In the genomic region with DNA sequence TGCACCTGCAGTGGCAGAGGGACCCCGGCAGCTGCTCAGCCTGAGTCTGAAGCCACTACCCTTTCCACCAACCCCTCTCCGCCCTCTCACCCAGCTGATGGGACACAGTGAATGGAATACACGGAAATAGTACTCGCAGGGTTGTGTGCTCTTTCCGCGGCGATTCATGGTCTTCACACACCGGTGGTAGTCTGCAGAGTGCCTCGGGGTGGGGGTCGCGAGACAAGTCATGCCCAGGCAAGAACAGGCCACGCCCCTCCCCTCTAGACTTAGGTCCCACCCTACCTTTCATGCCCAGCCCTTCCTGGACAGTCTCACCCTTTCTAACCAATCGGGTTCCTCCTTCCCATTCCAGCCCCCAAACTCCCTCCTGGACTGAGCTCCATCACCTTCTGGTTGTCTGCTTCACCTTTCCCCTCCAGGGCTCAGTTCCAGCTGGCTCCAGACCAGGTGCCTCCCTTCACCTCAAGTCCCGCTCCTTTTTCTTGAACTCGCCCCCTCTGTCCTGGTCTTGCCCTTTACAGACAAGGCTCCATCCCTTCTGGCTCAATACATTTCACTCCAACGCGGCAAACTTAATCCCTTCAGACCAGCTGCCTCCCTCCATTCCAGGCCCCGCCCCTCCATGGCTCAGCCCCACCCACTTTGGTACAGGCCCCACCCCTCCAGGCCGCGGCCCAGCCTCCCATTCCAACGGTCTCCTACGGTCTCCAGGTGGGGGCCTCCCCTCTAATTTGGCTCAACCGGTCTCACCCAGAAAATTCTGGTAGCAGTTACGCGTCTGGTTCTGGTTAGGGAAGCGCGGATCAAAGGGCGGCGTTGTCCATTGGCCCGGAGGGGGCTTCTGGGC, we compare ENCODE assay signal across 8 mouse cellular contexts. TPM values are rescaled to one million over a fixed set of nuclear protein-coding genes. Genes with fewer than 3 reads are reported as not detected.
A peak's percentile ranks its signal among the peaks of the same experiment; 100 is the strongest.
DNase-seq lines count a peak whose midpoint lies in the region; ATAC-seq and TF ChIP-seq lines count a peak whose summit lies in the region.

No protein-coding gene starts in this region.

- no peak for TF ChIP-seq POLR2A in liver, adult 2 months (IDR thresholded peaks at IDR 0.05; ENCODE audit: extremely low read depth, insufficient read depth, low read length)

- peak overlapping the region; percentile 86 for H3K27ac ChIP-seq in embryonic facial prominence, embryonic 12.5 days
- peak overlapping the region; percentile 30; the same call in 1 of the 2 replicates for H3K27ac ChIP-seq in hindbrain, embryonic 15.5 days (replicated peaks)
- no peak overlapping the region for H3K27ac ChIP-seq in liver, adult 2 months (replicated peaks; ENCODE audit: insufficient read depth, low read depth, low read length)
- H3K27ac ChIP-seq in midbrain, embryonic 16.5 days (ENCODE audit: low read length) = no peak overlapping the region

- peak overlapping the region; percentile 47 for H3K4me2 ChIP-seq in embryonic facial prominence, embryonic 12.5 days (replicated peaks)
- peak overlapping the region; percentile 64 for H3K4me2 ChIP-seq in hindbrain, embryonic 15.5 days
- H3K4me2 ChIP-seq in midbrain, embryonic 16.5 days (ENCODE audit: low read length) = peak overlapping the region; percentile 73

- DNase-seq in ovary, postnatal 10 days (ENCODE audit: low spot score) = peak; percentile 25
- DNase-seq in ovary, adult 18-20 months (ENCODE audit: low spot score) = no peak
- peak; percentile 7 for DNase-seq in liver, adult 2 months (ENCODE audit: extremely low read depth, low read depth, low spot score)
- DNase-seq in thymus, postnatal 14 days = peak; percentile 54
- DNase-seq in layer of hippocampus, adult 8-10 months (ENCODE audit: low spot score in 2 of 2) = no peak

- no peaks in the 10 kb centered on the region for H3K27me3 ChIP-seq in embryonic facial prominence, embryonic 12.5 days
- no peaks in the 10 kb centered on the region for H3K27me3 ChIP-seq in hindbrain, embryonic 15.5 days
- no peaks in the 10 kb centered on the region for H3K27me3 ChIP-seq in liver, adult 2 months (ENCODE audit: control insufficient read depth, insufficient read depth, low read length)
- no peaks in the 10 kb centered on the region for H3K27me3 ChIP-seq in midbrain, embryonic 16.5 days (ENCODE audit: control insufficient read depth, insufficient read depth, low read depth, low read length)

- H3K36me3 ChIP-seq in embryonic facial prominence, embryonic 12.5 days = peaks cover under 1% of the 10 kb centered on the region; the same call in 1 of the 2 replicates
- H3K36me3 ChIP-seq in hindbrain, embryonic 15.5 days = no peaks in the 10 kb centered on the region
- H3K36me3 ChIP-seq in liver, adult 2 months (ENCODE audit: control insufficient read depth, insufficient read depth, low read length) = no peaks in the 10 kb centered on the region
- H3K36me3 ChIP-seq in midbrain, embryonic 16.5 days (ENCODE audit: control insufficient read depth, insufficient read depth, low read length) = no peaks in the 10 kb centered on the region

- H3K9me3 ChIP-seq in embryonic facial prominence, embryonic 12.5 days = no peaks in the 10 kb centered on the region
- no peaks in the 10 kb centered on the region for H3K9me3 ChIP-seq in hindbrain, embryonic 15.5 days
- no peaks in the 10 kb centered on the region for H3K9me3 ChIP-seq in midbrain, embryonic 16.5 days (replicated peaks; ENCODE audit: control insufficient read depth, low read length, poor library complexity, severe bottlenecking)

- WGBS in embryonic facial prominence, embryonic 12.5 days = 2% methylated on average over 30 of the region's 30 CpGs
- WGBS in hindbrain, embryonic 15.5 days = 2% methylated on average over 30 of the region's 30 CpGs
- WGBS in liver, adult 2 months = 3% methylated on average over 30 of the region's 30 CpGs
- WGBS in midbrain, embryonic 16.5 days = 2% methylated on average over 30 of the region's 30 CpGs

- peak overlapping the region; percentile 43 for H3K4me3 ChIP-seq in embryonic facial prominence, embryonic 12.5 days
- peak overlapping the region; percentile 39 for H3K4me3 ChIP-seq in hindbrain, embryonic 15.5 days
- peak overlapping the region; percentile 32; the same call in 1 of the 2 replicates for H3K4me3 ChIP-seq in liver, adult 2 months (ENCODE audit: insufficient read depth, low read depth, low read length)
- peak overlapping the region; percentile 40 for H3K4me3 ChIP-seq in midbrain, embryonic 16.5 days (ENCODE audit: low read depth, low read length)

- ATAC-seq in embryonic facial prominence, embryonic 12.5 days (ENCODE audit: insufficient number of reproducible peaks, insufficient read depth, low FRiP score, low TSS enrichment) = peak; percentile 70
- peak; percentile 69 for ATAC-seq in hindbrain, embryonic 15.5 days (ENCODE audit: low FRiP score, low read depth)
- ATAC-seq in midbrain, embryonic 16.5 days = peak; percentile 69

- peaks cover 10% of the 10 kb centered on the region; the same call in 1 of the 2 replicates for H3K4me1 ChIP-seq in embryonic facial prominence, embryonic 12.5 days
- peaks cover 18% of the 10 kb centered on the region for H3K4me1 ChIP-seq in hindbrain, embryonic 15.5 days (replicated peaks)
- H3K4me1 ChIP-seq in liver, adult 2 months (ENCODE audit: control insufficient read depth, insufficient read depth, low read length) = no peaks in the 10 kb centered on the region; the same call in 1 of the 2 replicates
- peaks cover 15% of the 10 kb centered on the region for H3K4me1 ChIP-seq in midbrain, embryonic 16.5 days (ENCODE audit: control insufficient read depth, insufficient read depth, low read length)

- no peak for TF ChIP-seq CTCF in liver, adult 2 months (IDR thresholded peaks at IDR 0.05; ENCODE audit: low read depth, low read length)

- H3K79me2 ChIP-seq in liver, adult 2 months (ENCODE audit: control insufficient read depth, insufficient read depth, low read length) = no peaks in the 10 kb centered on the region

- H3K9ac ChIP-seq in embryonic facial prominence, embryonic 12.5 days = peak overlapping the region; percentile 19; the same call in 1 of the 2 replicates
- H3K9ac ChIP-seq in hindbrain, embryonic 15.5 days = peak overlapping the region; percentile 20; the same call in 1 of the 2 replicates
- no peak overlapping the region for H3K9ac ChIP-seq in liver, adult 2 months (ENCODE audit: low read depth, low read length)
- H3K9ac ChIP-seq in midbrain, embryonic 16.5 days (ENCODE audit: low read depth, low read length) = peak overlapping the region; percentile 49

RNA-seq across cellular contexts. Expression of gene Cox6b2, which starts 0.7 kb away (rescaled TPM):
- polyA plus RNA-seq in embryonic facial prominence, embryonic 12.5 days (2016; fragmentation: Nextera tagmentation; extraction: Ambion mirVana) = 66.1 and 67.8 TPM in 2 replicates
- polyA plus RNA-seq in hindbrain, embryonic 15.5 days (2015; fragmentation: Nextera tagmentation; extraction: Ambion mirVana) = 24.1 and 28.1 TPM in 2 replicates
- total RNA-seq in liver, adult 2 months (2014; rRNA removed) = not detected in 2 replicates
- polyA plus RNA-seq in liver, adult 2 months (2012; rRNA removed) = 0.67 and 1.3 TPM in 2 replicates
- polyA plus RNA-seq in midbrain, embryonic 16.5 days (2015; fragmentation: Nextera tagmentation; extraction: Ambion mirVana) = 19.3 and 21.3 TPM in 2 replicates
- 10 to 100 TPM in 1 of 4 experiments, 1 to 10 TPM in 3; 6.0 to 13.0 (median 7.4) TPM for total RNA-seq in layer of hippocampus, adult 8-10 months (2022)

RNA-seq across cellular contexts. Expression of gene Kmt5c, which starts 12.3 kb away (rescaled TPM):
- polyA plus RNA-seq in embryonic facial prominence, embryonic 12.5 days (2016; fragmentation: Nextera tagmentation; extraction: Ambion mirVana) = 71.1 and 77.3 TPM in 2 replicates
- polyA plus RNA-seq in hindbrain, embryonic 15.5 days (2015; fragmentation: Nextera tagmentation; extraction: Ambion mirVana) = 57.4 and 61.8 TPM in 2 replicates
- total RNA-seq in liver, adult 2 months (2014; rRNA removed) = 7.8 and 9.5 TPM in 2 replicates
- polyA plus RNA-seq in liver, adult 2 months (2012; rRNA removed) = 23.5 and 35.1 TPM in 2 replicates
- 58.5 and 61.1 TPM in 2 replicates for polyA plus RNA-seq in midbrain, embryonic 16.5 days (2015; fragmentation: Nextera tagmentation; extraction: Ambion mirVana)
- 10 to 100 TPM; 26.1 to 39.8 (median 33.0) TPM for total RNA-seq in layer of hippocampus, adult 8-10 months (2022)

RNA-seq across cellular contexts. Expression of gene Fam71e2, which starts 18.9 kb away (rescaled TPM):
- not detected in 2 replicates for polyA plus RNA-seq in embryonic facial prominence, embryonic 12.5 days (2016; fragmentation: Nextera tagmentation; extraction: Ambion mirVana)
- not detected in 2 replicates for polyA plus RNA-seq in hindbrain, embryonic 15.5 days (2015; fragmentation: Nextera tagmentation; extraction: Ambion mirVana)
- total RNA-seq in liver, adult 2 months (2014; rRNA removed) = not detected in 2 replicates
- not detected in 2 replicates for polyA plus RNA-seq in liver, adult 2 months (2012; rRNA removed)
- not detected in 2 replicates for polyA plus RNA-seq in midbrain, embryonic 16.5 days (2015; fragmentation: Nextera tagmentation; extraction: Ambion mirVana)
- total RNA-seq in layer of hippocampus, adult 8-10 months (2022) = not detected

RNA-seq across cellular contexts. Expression of gene Tmem150b, which starts 27.1 kb away (rescaled TPM):
- 0.33 TPM in 1 of 2 replicates, not detected in the other for polyA plus RNA-seq in embryonic facial prominence, embryonic 12.5 days (2016; fragmentation: Nextera tagmentation; extraction: Ambion mirVana)
- polyA plus RNA-seq in hindbrain, embryonic 15.5 days (2015; fragmentation: Nextera tagmentation; extraction: Ambion mirVana) = 0.12 and 0.27 TPM in 2 replicates
- total RNA-seq in liver, adult 2 months (2014; rRNA removed) = 0.07 and 0.28 TPM in 2 replicates
- 0.19 and 0.44 TPM in 2 replicates for polyA plus RNA-seq in liver, adult 2 months (2012; rRNA removed)
- polyA plus RNA-seq in midbrain, embryonic 16.5 days (2015; fragmentation: Nextera tagmentation; extraction: Ambion mirVana) = 0.25 TPM in 1 of 2 replicates, not detected in the other
- total RNA-seq in layer of hippocampus, adult 8-10 months (2022) = under 1 TPM in 2 of 4 experiments, not detected in 2; 0.27 to 0.36 TPM

RNA-seq across cellular contexts. Expression of gene Il11, which starts 30.5 kb away (rescaled TPM):
- 0.10 TPM in 1 of 2 replicates, not detected in the other for polyA plus RNA-seq in embryonic facial prominence, embryonic 12.5 days (2016; fragmentation: Nextera tagmentation; extraction: Ambion mirVana)
- polyA plus RNA-seq in hindbrain, embryonic 15.5 days (2015; fragmentation: Nextera tagmentation; extraction: Ambion mirVana) = 0.87 and 1.1 TPM in 2 replicates
- total RNA-seq in liver, adult 2 months (2014; rRNA removed) = not detected in 2 replicates
- polyA plus RNA-seq in liver, adult 2 months (2012; rRNA removed) = 0.09 TPM in 1 of 2 replicates, not detected in the other
- polyA plus RNA-seq in midbrain, embryonic 16.5 days (2015; fragmentation: Nextera tagmentation; extraction: Ambion mirVana) = 1.3 TPM in 2 replicates
- under 1 TPM; 0.31 to 0.43 (median 0.37) TPM for total RNA-seq in layer of hippocampus, adult 8-10 months (2022)

Comparison
In these comparisons a context has a peak if more than half of its experiments do, and no peak if none do; other contexts are left out.
1. DNase-seq: peak in ovary, postnatal 10 days (single experiment), liver, adult 2 months (single experiment) and thymus, postnatal 14 days (single experiment); none in ovary, adult 18-20 months (single experiment) and layer of hippocampus, adult 8-10 months (0 of 2).
2. H3K27ac ChIP-seq: peak in embryonic facial prominence, embryonic 12.5 days (single experiment) and hindbrain, embryonic 15.5 days (single experiment); none in liver, adult 2 months (single experiment) and midbrain, embryonic 16.5 days (single experiment).
3. Peak in every context shown above with its lines, with median percentiles within 50 percentile points of each other: ATAC-seq, H3K4me2 ChIP-seq and H3K4me3 ChIP-seq.